Mouse (Mus musculus): Measurements from ENCODE around the gene Cacna1c. TPM values are rescaled to one million over a fixed set of nuclear protein-coding genes. Genes with fewer than 3 reads are reported as not detected.

The Cacna1c gene
- polyA plus RNA-seq (2014; fragmentation: Illumina TruSeq; extraction: RNeasy Lipid Tissue Mini Kit (QIAGEN cat#74804); ENCODE audit: low read depth, low replicate concordance), result 98.6 TPM

DNA sequence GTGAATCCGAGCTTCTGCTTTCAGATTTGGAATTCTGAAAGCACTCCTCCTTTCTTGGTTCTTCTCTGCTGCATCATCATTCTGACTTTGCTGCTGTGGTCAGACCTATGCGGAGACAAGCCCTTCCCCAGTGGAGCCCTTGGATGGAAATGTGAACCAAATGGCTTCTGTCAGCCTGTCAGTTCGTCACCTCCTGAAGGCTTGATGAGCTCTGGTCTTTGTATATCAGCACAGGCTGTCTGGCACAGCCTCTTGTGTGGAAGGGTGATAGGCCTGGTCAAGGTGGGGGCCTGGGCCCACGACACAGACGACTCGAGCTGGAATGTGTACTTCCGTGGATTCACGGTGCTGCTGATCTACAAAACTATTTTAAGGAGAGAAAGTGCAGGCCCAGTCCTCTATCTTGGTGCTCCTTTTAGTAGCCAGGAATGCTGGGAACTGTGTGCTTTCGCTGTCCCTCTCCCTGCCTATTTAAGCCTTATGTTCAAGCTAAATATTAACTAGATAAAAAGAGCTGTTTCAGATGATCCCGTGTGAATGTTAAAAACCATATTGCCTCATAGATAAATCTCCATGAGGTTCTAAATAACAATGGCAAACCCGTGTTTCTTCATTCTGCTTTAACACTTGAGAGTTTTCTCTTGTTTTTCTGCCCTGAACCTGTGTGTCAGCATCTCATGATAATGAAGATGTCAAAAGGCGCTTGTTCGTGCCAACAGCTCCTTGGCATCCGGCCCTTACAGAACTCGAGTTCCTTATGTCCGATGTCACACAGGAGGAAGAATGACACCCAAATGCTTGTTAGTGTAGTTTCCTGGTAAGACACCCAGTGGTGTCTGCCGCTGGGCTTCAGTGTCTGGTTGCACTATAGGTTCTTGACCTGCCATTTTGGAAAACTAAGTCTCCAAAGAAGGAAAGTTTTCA, at the start of gene Cacna1c:
Cacna1c (minus strand) TSS at position 37 of the 924 bp plus-strand sequence.

DNA sequence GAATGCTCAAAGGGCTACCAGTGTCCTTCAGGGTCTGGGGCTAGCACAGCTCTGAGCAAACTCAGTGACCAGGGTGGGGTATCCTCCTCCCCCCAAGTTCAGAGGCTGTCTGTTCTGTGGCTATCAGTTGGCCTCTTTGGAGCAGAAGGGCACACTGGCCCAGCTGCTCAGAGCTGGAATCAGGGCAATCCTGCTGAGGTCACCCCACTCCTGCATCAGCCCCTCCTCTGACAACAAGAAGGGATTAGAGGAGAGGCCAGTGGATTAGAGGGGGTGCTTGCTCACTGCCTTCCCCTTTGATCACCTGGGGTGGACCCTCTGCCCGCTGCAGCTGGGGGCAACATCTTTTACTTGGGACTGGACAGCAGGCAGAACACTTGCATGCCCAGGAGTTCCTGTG, 40.0 kb upstream of the Cacna1c start, which contains the start of gene Cacna2d4:
Cacna2d4 (plus strand) TSS at position 286 of the 400 bp plus-strand sequence.

GRCm38 (mm10) chr6:119175078-119175853, 21.0 kb downstream of the Cacna1c start, which contains the start of gene Dcp1b:
Gene Dcp1b, plus strand, starts transcription at chr6:119175253.

DNA sequence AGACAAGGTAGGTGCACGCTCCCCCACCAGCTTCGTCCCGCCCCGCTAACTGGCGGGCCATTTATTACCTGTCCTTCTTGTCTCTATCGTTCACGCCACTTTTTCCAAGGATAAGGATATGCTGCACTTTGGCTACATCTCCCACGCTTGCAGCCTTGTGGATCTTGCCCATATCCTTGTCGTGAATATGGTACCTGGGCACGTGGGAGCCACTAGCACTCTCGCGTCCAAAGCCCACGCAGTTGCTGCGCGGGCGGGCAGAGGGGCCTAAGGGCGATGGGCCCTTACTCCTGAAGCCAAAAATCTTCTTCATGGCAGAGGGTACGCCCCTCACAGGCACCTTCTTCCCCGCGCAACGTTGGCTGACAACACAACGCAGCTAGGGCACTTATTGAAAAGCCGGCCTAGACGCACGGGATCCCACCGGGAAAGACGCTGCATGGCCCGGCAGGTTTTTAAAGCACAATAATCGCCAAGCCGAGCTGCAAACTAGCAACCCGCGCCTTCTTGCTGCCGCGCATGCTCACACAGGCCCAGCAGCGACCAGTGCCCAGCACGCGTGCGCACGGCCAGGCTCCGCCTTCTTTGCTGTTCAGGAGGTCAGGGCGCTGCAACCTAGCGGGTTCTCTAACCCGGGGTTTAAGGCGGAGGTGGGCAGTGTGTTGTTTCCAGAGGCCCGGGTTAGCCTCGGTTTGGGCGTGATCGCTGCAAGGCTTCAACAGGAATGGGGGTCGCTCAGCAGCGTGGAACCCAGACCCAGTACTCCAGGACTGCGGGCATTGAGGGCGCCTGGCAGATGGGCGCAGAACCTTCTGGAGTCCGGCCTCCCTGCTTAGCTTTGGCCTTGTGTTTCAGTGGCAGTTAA, 634.2 kb downstream of the Cacna1c start, which contains the start of gene Ankrd26:
Ankrd26 (minus strand) TSS at position 482 of the 865 bp plus-strand sequence.

Other genes starting within 250 kb of the Cacna1c start
- gene Dcp1b, start 21.2 kb downstream of the Cacna1c start, polyA plus RNA-seq (2014; fragmentation: Illumina TruSeq; extraction: RNeasy Lipid Tissue Mini Kit (QIAGEN cat#74804); ENCODE audit: low read depth, low replicate concordance), result 3.3 TPM
- gene Cacna2d4, start 40.1 kb upstream of the Cacna1c start, polyA plus RNA-seq (2014; fragmentation: Illumina TruSeq; extraction: RNeasy Lipid Tissue Mini Kit (QIAGEN cat#74804); ENCODE audit: low read depth, low replicate concordance), result not detected
- 0.29 TPM for gene Lrtm2, start 134.3 kb upstream of the Cacna1c start, polyA plus RNA-seq (2014; fragmentation: Illumina TruSeq; extraction: RNeasy Lipid Tissue Mini Kit (QIAGEN cat#74804); ENCODE audit: low read depth, low replicate concordance)
- 62.0 TPM for gene Adipor2, start 221.3 kb upstream of the Cacna1c start, polyA plus RNA-seq (2014; fragmentation: Illumina TruSeq; extraction: RNeasy Lipid Tissue Mini Kit (QIAGEN cat#74804); ENCODE audit: low read depth, low replicate concordance)

Measured in heart, adult 10 weeks (tissue).